Mouse (Mus musculus): Measurements from ENCODE around the gene Olfr560. TPM values are rescaled to one million over a fixed set of nuclear protein-coding genes. Genes with fewer than 3 reads are reported as not detected.

The Olfr560 gene
- not detected for polyA plus RNA-seq (2012; fragmentation: generic; extraction: Trizol)

DNA sequence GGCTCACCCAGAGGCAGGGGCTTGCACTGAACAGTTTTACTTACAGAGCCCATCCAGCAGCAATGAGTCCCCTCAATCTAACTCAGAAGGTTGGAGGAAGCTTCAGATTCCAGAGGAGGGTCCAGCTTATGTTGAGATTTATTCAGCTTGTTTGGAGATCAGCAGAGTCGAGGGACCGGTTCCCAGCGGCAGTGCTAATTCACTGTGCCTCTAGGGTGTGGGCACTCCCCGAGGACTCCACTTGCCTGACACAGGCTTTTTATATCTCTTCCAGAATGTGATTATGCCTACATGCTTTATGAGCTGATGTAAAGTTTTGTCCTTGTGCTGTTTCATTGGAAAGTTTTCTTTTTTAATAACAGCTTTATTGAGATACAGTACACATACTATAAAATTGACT, at the start of gene Olfr560, which contains the start of gene Olfr78:
Gene Olfr560 (minus strand): TSS at position 101 of the 400 bp plus-strand sequence.
Gene Olfr78 (minus strand): TSS at position 206 of the 400 bp plus-strand sequence.

GRCm38 (mm10) chr7:102803180-102803579, 44.0 kb upstream of the Olfr560 start, which contains the start of gene Olfr564:
Olfr564 (plus strand) TSS chr7:102803480.

GRCm38 (mm10) chr7:102770921-102771320, 11.8 kb upstream of the Olfr560 start, which contains the start of gene Olfr561:
Olfr561 (plus strand) TSS chr7:102771221.

GRCm38 (mm10) chr7:102727391-102727790, 31.8 kb downstream of the Olfr560 start, which contains the start of gene Olfr559:
Olfr559 (minus strand) TSS chr7:102727491.

GRCm38 (mm10) chr7:102718970-102719369, 40.2 kb downstream of the Olfr560 start, which contains the start of gene Olfr33:
Olfr33 (minus strand) TSS chr7:102719070.

GRCm38 (mm10) chr7:102701915-102702314, 57.3 kb downstream of the Olfr560 start, which contains the start of gene Olfr558:
Olfr558 (plus strand) TSS chr7:102702215.

Other genes with a start within 250 kb of the Olfr560 start
- gene Olfr547, start 224.6 kb downstream of the Olfr560 start, polyA plus RNA-seq (2012; fragmentation: generic; extraction: Trizol): not detected
- not detected for gene Olfr548-ps1, start 218.5 kb downstream of the Olfr560 start, polyA plus RNA-seq (2012; fragmentation: generic; extraction: Trizol)
- gene Olfr549, start 209.5 kb downstream of the Olfr560 start, polyA plus RNA-seq (2012; fragmentation: generic; extraction: Trizol): not detected
- 1 to 10 TPM in 1 of 2 experiments, under 1 TPM in 1; 0.23 to 3.9 TPM for gene Trim21, start 193.9 kb downstream of the Olfr560 start, polyA plus RNA-seq (2012; fragmentation: generic; extraction: Trizol)
- not detected for gene Olfr550, start 187.9 kb downstream of the Olfr560 start, polyA plus RNA-seq (2012; fragmentation: generic; extraction: Trizol)
- not detected for gene Olfr551, start 167.5 kb downstream of the Olfr560 start, polyA plus RNA-seq (2012; fragmentation: generic; extraction: Trizol)
- gene Olfr552, start 161.6 kb downstream of the Olfr560 start, polyA plus RNA-seq (2012; fragmentation: generic; extraction: Trizol): not detected
- gene Olfr553, start 141.1 kb downstream of the Olfr560 start, polyA plus RNA-seq (2012; fragmentation: generic; extraction: Trizol): not detected
- gene Olfr554, start 120.9 kb downstream of the Olfr560 start, polyA plus RNA-seq (2012; fragmentation: generic; extraction: Trizol): not detected
- not detected for gene Olfr555, start 100.5 kb downstream of the Olfr560 start, polyA plus RNA-seq (2012; fragmentation: generic; extraction: Trizol)
- gene Olfr556, start 94.5 kb downstream of the Olfr560 start, polyA plus RNA-seq (2012; fragmentation: generic; extraction: Trizol): not detected
- 1 to 10 TPM in 1 of 2 experiments, under 1 TPM in 1; 0.36 to 3.6 TPM for gene Trim68, start 72.0 kb downstream of the Olfr560 start, polyA plus RNA-seq (2012; fragmentation: generic; extraction: Trizol)
- not detected for gene Olfr557, start 63.5 kb downstream of the Olfr560 start, polyA plus RNA-seq (2012; fragmentation: generic; extraction: Trizol)
- not detected for gene Olfr558, start 57.2 kb downstream of the Olfr560 start, polyA plus RNA-seq (2012; fragmentation: generic; extraction: Trizol)
- not detected for gene Olfr33, start 40.3 kb downstream of the Olfr560 start, polyA plus RNA-seq (2012; fragmentation: generic; extraction: Trizol)
- not detected for gene Olfr559, start 31.9 kb downstream of the Olfr560 start, polyA plus RNA-seq (2012; fragmentation: generic; extraction: Trizol)
- not detected for gene Olfr78, start 105 bp upstream of the Olfr560 start, polyA plus RNA-seq (2012; fragmentation: generic; extraction: Trizol)
- gene Olfr561, start 11.9 kb upstream of the Olfr560 start, polyA plus RNA-seq (2012; fragmentation: generic; extraction: Trizol): not detected
- not detected for gene Olfr564, start 44.1 kb upstream of the Olfr560 start, polyA plus RNA-seq (2012; fragmentation: generic; extraction: Trizol)
- gene Olfr566, start 99.4 kb upstream of the Olfr560 start, polyA plus RNA-seq (2012; fragmentation: generic; extraction: Trizol): not detected
- not detected for gene Olfr568, start 117.8 kb upstream of the Olfr560 start, polyA plus RNA-seq (2012; fragmentation: generic; extraction: Trizol)
- not detected for gene Olfr569, start 131.5 kb upstream of the Olfr560 start, polyA plus RNA-seq (2012; fragmentation: generic; extraction: Trizol)
- gene Olfr570, start 135.2 kb upstream of the Olfr560 start, polyA plus RNA-seq (2012; fragmentation: generic; extraction: Trizol): not detected
- gene Olfr571, start 158.2 kb upstream of the Olfr560 start, polyA plus RNA-seq (2012; fragmentation: generic; extraction: Trizol): not detected
- gene Olfr572, start 165.0 kb upstream of the Olfr560 start, polyA plus RNA-seq (2012; fragmentation: generic; extraction: Trizol): not detected
- not detected for gene Olfr573-ps1, start 183.2 kb upstream of the Olfr560 start, polyA plus RNA-seq (2012; fragmentation: generic; extraction: Trizol)
- not detected for gene Olfr574, start 189.1 kb upstream of the Olfr560 start, polyA plus RNA-seq (2012; fragmentation: generic; extraction: Trizol)
- not detected for gene Olfr575, start 199.4 kb upstream of the Olfr560 start, polyA plus RNA-seq (2012; fragmentation: generic; extraction: Trizol)
- not detected for gene Olfr576, start 203.3 kb upstream of the Olfr560 start, polyA plus RNA-seq (2012; fragmentation: generic; extraction: Trizol)
- gene Olfr577, start 216.6 kb upstream of the Olfr560 start, polyA plus RNA-seq (2012; fragmentation: generic; extraction: Trizol): not detected
- gene Olfr578, start 230.0 kb upstream of the Olfr560 start, polyA plus RNA-seq (2012; fragmentation: generic; extraction: Trizol): not detected